Mouse (Mus musculus): ENCODE data around the gene Ddost.
"Not testable (repeated sequence)": the region's sequence is repeated elsewhere in the genome, so short reads cannot be mapped to it uniquely, and the experiment has no call there.

Ddost gene

GRCm38 (mm10) chr4:138310311-138310910 lies 5.9 kb downstream of the Ddost start:
- in situ Hi-C loops (cut with MboI, MseI) = no loop called here

GRCm38 (mm10) chr4:138311595-138311994 lies 7.1 kb downstream of the Ddost start:
- in situ Hi-C loops (cut with MboI, MseI) = no loop called here

DNA sequence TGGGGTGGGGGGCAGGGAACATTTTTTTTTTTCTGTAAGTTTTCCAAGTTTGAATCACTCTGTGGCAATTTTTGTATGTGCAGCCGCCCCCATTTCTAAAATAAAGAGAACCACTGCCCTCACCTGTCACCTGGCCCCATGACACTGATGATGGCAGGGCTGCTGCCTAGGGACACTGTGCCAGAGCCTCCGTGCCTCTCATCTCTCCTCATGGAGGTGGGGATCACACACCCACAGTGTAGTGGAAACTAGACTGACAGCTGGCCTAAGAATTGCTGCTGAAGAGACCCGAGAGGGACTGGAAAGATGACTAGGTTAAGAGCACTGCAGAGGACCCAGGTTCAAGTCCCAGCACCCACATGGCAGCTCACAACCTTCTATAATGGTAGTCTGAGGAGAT lies 7.6 kb downstream of the Ddost start:
- in situ Hi-C loops (cut with MboI, MseI) = no loop called here

DNA sequence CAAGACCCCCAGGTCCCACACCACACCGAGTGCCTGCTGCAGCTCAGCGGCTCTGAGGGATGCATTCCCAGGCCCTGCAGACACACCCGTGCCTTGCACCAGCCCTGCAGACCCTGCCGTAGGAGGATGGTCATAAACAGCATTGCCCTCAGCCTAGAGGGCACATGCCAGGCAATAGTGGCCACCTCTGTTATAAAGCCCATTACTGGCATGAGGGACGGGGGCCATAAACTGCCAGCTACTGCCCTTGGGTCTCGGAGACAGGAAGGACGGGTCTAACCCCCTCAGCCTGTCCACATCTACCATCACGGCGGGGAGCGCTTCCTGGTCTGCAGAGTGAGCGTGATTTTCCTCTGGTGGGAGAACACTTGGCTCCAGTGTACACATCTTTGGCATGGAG lies 8.5 kb downstream of the Ddost start:
- in situ Hi-C loops (cut with MboI, MseI) = no loop called here

DNA sequence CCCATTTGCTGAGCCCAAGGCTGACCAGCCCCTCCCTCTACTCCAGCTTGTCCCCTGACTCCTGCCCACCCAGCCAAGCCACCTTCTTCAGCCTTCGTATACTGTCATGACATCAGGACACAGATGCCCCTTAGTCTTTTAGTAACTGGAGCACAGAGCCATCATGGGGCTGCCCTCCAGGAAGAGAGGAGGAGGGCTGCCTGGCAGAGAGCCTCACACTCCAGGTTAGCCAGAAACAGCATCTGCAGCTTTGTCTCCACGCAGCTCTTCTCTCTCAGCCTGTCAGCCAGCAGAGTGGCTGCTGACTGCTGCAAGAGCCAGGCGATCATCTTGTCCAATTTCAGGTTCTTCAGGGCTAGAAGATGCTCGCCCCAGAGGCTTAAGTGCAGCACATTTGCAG lies 9.3 kb downstream of the Ddost start:
- in situ Hi-C loops (cut with MboI, MseI) = no loop called here

DNA sequence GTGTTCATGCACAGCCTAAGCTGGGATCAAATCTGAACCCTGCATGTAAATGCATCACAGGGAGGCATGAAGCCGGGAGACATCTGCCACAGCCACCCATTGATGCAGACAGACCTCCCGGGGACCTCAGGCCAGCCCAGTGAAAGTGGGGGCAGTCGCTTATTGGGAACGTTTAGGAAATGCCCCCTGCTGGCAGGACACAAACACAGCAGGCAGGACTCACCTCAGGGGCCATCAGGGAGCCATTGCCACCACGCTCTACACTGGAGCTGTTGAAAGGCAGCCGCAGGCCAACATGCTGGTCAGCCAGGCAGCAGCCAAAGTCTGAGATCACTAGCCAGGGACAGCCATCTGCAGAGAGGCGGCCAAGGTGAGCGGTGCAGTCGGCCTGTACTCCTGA lies 11.3 kb downstream of the Ddost start:
- in situ Hi-C loops (cut with MboI, MseI) = loop anchor here (5.0 kb wide), 1 partner anchor 117 kb away; the partner anchor contains the start of gene Mul1

- in situ Hi-C loops (cut with MboI, MseI) = loop anchor here (5.0 kb wide), 1 partner anchor 116 kb away; the partner anchor contains the start of gene Mul1
These were observed 11.8 kb downstream of the Ddost start for GRCm38 (mm10) chr4:138316369-138316768.

DNA sequence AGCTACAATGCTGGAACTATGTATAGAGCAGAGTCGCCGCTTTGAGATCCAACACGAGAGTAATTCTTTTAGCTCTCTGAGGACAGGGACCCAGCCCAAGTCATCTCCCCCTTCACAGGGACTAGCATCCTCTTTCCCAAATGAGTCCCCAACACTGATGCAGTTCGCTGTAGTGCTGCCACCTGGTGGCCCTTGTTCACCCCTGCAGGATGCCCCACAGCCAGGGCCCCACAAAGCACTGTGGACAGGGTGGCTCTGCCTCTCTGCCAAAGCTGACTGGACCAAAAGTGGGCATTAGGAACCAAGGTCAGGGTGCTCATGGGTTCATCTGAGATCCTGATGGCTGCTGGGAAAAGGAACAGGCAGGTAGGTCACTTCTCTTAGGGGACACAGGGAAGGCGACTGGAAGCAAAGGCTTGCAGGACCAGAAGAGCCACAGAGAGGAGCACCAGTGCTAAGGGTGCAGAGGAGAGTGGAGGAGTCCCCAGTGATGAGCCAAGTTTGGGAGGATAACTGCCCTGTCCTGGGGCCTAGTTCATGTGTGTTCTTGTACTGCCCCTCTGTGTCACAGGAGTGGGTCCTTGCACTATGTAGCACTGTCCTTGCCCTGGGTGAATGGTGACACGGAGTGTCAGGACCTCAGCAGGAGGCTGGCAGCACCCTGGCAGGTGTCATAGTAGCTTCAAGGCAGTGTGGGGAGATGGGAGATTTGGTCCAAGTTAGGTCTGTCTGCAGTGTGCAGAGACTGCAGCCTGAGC lies 14.2 kb downstream of the Ddost start:
- in situ Hi-C loops (cut with MboI, MseI) = loop anchor here (5.0 kb wide), 1 partner anchor 114 kb away; the partner anchor contains the start of gene Mul1

DNA sequence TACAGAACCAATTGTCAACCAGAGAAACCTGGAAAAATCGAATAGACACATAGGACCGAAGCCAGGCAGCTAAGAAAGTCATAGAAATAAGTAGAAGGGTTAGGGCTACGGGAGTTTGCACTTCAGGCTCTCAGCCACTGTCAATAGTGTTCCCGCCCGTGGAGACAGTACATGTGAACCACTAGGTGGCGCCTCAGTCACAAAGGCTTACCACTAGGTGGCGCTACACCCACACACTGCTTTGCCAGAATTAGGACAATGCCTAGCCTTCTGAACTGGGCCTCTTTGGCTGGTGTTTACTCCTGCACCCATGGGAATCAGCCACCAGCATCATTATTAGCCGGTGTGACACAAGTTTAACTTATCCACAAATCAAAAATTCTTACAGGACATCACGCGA lies 15.0 kb downstream of the Ddost start:
- in situ Hi-C loops (cut with MboI, MseI) = loop anchor here (5.0 kb wide), 1 partner anchor 113 kb away; the partner anchor contains the start of gene Mul1

DNA sequence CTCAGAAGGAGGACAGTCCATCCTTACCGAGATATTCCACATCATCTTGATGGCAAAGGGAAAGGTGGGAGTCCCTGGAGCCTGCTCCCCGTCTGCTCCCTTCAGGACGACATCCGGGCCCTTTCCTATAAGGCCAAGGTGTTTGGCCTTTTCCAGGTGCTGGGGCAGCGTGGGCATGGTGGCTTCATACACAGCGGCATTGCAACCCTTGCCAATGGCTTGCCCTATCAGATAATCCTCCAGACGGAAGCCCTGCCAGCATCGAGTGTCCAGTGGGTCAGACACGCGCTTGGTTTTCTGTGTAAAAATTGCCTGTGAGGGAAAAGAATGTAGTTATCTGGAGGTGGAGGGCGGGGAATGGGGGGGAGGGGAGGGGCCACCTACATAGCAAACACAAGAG lies 16.2 kb downstream of the Ddost start:
- in situ Hi-C loops (cut with MboI, MseI) = no loop called here

DNA sequence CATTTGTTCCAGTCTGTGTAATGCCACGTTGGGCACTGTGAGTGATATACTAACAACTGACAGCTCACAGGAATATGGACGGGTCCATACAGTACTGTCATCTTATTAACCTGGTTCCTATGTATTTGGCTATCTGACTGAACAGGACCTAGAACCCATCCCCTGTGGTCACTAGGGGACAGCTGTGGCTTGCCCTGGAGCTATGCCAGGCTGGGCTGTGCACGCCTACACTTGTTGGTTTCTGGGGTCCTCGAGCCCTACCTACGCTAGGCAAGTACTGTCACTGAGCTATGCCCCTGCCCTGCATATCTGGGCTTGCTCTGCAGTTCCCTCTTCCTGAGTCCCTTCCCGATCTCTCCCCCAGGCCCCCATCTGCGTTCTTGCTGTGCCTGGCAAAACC lies 17.0 kb downstream of the Ddost start:
- in situ Hi-C loops (cut with MboI, MseI) = no loop called here

- in situ Hi-C loops (cut with MboI, MseI) = no loop called here
These were observed 18.2 kb downstream of the Ddost start for GRCm38 (mm10) chr4:138322692-138323091.

GRCm38 (mm10) chr4:138323753-138324152 lies 19.2 kb downstream of the Ddost start:
- in situ Hi-C loops (cut with MboI, MseI) = no loop called here

- in situ Hi-C loops (cut with MboI, MseI) = no loop called here
These were observed 19.9 kb downstream of the Ddost start for GRCm38 (mm10) chr4:138324451-138324850.

DNA sequence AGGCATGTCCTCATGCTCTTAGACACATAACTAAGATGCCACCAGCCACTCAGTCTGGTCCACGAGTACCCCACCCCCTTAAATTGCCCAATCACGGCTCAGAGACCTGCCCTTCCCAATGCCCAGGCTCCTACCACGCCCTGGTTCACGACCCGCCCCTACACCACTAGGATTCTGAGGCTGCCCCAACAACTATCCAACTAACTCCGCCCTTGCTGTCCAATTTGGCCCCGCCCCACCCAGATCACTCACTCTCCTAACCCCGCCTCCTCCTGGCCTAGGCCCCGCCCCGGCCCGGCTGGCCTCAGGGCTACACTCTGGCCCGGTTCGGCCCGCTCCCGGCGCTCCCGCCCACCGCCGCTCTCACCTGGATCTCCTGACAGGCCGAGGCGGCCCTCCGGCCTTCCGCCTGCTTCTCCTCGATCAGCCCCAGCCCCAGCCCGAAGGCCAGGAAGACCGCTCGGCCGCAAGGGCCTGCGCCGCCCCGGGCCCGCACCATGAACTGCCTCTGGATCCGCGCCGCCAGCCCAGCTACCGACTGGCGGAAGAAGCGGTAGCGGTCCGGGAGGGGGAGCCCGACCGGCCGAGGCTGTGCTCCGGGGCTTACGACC lies 21.0 kb downstream of the Ddost start:
- in situ Hi-C loops (cut with MboI, MseI) = no loop called here

DNA sequence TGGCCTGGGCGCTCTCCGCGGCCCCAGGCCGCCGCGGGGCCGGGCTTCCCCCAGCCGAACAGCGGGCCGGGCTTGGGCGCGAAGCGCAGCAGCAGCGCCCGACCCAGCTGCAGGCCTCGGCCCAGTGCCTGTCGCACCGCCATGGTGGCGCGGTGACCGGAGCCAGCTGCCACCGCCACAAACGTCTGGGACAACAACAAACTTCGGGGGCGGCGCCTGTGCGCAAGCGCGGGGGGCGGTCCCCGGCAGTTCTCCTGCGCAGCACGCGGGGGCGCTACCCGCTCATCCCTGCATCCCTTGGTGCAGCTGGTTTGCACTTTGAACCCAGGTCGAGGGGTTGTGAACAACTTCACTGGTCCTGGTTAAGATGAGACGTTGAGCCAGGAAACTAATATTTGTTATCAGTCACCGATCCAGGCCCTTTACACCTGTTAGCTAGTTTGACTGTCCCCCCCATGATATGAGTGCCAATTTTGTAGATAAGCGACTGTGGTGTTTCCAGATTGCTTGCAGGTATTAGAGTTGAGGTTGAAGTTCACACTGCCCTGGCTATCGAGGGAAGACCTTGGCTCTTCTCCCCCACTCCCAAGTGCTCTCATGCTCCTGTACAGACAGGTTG lies 21.7 kb downstream of the Ddost start, which contains the start of gene Pink1:
Gene Pink1 (minus strand): TSS at position 231 of the 619 bp plus-strand sequence.
- in situ Hi-C loops (cut with MboI, MseI) = no loop called here

DNA sequence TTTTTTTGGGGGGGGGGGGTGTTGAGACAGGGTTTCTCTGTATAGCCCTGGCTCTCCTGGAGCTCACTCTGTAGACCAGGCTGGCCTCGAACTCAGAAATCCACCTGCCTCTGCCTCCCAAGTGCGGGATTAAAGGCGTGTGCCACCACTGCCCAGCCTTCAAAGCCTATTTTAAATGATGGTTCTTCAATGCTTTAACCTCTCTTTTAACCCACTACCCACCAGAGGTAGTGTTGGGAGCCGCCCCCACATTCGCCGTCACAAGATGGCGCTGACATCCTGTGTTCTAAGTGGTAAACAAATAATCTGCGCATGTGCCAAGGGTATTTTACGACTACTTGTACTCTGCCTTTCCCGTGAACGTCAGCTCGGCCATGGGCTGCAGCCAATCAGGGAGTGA lies 22.6 kb downstream of the Ddost start:
- in situ Hi-C loops (cut with MboI, MseI) = not testable (repeated sequence)

DNA sequence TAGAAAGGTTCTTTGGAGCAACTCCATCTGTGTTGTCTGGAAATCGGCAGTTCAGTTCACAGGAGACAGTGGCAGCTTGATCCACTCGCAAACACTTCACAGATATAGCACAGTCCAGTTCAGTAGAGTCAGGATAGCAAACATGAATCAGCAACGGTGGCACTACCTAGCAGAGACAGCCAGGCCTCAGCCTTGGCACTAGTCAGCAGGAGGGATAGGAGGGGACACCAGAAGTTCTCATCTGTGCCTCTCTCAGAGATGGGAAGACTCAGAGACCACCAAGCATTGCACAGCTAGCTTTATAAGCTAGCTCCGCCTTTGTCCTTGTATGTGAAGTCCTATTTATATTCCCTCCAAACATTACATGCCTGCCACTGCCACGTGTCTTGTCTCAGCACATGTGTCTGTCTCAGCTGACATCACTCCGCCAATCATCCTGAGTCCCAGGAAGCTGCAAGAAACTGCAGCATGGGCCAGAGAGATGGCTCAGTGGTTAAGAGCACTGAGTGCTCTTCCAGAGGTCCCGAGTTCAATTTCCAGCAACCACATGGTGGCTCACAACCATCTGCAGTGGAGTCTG lies 23.5 kb downstream of the Ddost start:
- in situ Hi-C loops (cut with MboI, MseI) = no loop called here

DNA sequence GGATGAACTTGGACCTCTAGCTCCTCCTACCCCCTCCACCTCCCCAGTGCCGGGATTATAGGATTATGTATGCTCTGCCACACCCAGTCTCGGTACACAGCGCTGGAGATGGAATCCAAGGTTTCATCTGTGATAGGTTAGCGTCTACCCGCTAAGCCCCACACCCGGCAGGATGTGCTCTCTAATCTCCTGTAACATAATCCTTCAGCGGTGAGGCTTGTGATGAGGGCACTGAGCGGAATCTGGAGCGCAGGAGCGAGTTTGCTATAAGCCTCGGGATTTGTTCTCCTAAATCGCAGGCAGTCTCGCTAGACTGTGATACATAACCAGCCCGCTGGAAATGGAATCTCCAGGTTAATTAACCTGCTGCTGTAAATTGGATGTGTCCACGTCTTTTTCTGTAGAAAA lies 25.7 kb downstream of the Ddost start:
- in situ Hi-C loops (cut with MboI, MseI) = no loop called here

DNA sequence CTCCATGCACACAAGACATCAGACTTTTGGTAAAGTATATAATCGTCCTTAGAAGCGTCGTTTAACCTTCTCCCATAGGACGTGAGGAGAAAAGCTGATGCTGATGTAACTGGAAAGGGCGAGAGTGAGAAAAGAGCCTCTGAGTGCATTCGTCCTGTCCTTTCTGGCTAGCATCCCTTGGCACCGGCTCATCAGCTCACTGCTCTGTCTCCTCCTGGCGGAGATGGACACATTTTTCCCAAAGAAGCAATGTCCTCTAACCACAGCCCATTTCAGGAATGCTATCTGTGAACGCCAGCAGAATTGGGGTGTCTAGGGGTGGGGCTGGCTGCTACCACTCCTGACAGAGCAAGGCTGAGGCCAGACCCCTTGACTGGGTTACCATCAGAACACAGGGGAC lies 27.1 kb downstream of the Ddost start:
- in situ Hi-C loops (cut with MboI, MseI) = no loop called here

- in situ Hi-C loops (cut with MboI, MseI) = no loop called here
These were observed 28.6 kb downstream of the Ddost start for GRCm38 (mm10) chr4:138333135-138333534.

- in situ Hi-C loops (cut with MboI, MseI) = no loop called here
These were observed 30.5 kb downstream of the Ddost start for GRCm38 (mm10) chr4:138335036-138335435.
